Mouse (Mus musculus): ENCODE results near the gene Shroom1. TPM values are rescaled to one million over a fixed set of nuclear protein-coding genes. Genes with fewer than 3 reads are reported as not detected.
A peak's percentile ranks its signal among the peaks of the same experiment; 100 is the strongest.

Gene Shroom1
- polyA plus RNA-seq, 1 experiment from 2014 or later, result 4.1 TPM

GRCm38 (mm10) chr11:53452396-53452795 lies 4.6 kb upstream of the Shroom1 start:
- H3K9ac ChIP-seq (ENCODE audit: low read depth, low read length), result no peak overlapping the region
- H3K36me3 ChIP-seq (ENCODE audit: control insufficient read depth, insufficient read depth), result no peaks in the 10 kb centered on the region
- WGBS (ENCODE audit: insufficient replicate concordance), result 82% methylated on average over 9 of the region's 9 CpGs
- peaks cover 4% of the 10 kb centered on the region; the same call in 1 of the 2 replicates for H3K4me1 ChIP-seq (ENCODE audit: control insufficient read depth, low read depth, low read length)
- no peak for ATAC-seq (ENCODE audit: low read depth)
- H3K4me2 ChIP-seq (ENCODE audit: low read depth, low read length), result no peak overlapping the region
- H3K9me3 ChIP-seq (replicated peaks; ENCODE audit: control insufficient read depth, low read length), result no peaks in the 10 kb centered on the region
- no peak overlapping the region for H3K4me3 ChIP-seq (ENCODE audit: low read depth, low read length)
- H3K27ac ChIP-seq (ENCODE audit: low read length), result no peak overlapping the region
- peaks cover 22% of the 10 kb centered on the region for H3K27me3 ChIP-seq (ENCODE audit: control insufficient read depth, insufficient read depth, low read depth, low read length)

GRCm38 (mm10) chr11:53453031-53453430 lies 4.0 kb upstream of the Shroom1 start:
- WGBS (ENCODE audit: insufficient replicate concordance), result 58% methylated on average over 5 of the region's 5 CpGs
- Histone ChIP-seq H3K4me2 (ENCODE audit: low read depth, low read length) (no peak overlapping the region), H3K27me3 (ENCODE audit: control insufficient read depth, insufficient read depth, low read depth, low read length) (peaks cover 28% of the 10 kb centered on the region), H3K36me3 (ENCODE audit: control insufficient read depth, insufficient read depth) (no peaks in the 10 kb centered on the region), H3K9me3 (replicated peaks; ENCODE audit: control insufficient read depth, low read length) (no peaks in the 10 kb centered on the region), H3K9ac (ENCODE audit: low read depth, low read length) (no peak overlapping the region), H3K4me3 (ENCODE audit: low read depth, low read length) (no peak overlapping the region), H3K4me1 (ENCODE audit: control insufficient read depth, low read depth, low read length) (peaks cover 4% of the 10 kb centered on the region; the same call in 1 of the 2 replicates), H3K27ac (ENCODE audit: low read length) (no peak overlapping the region)
- no peak for ATAC-seq (ENCODE audit: low read depth)

- Histone ChIP-seq H3K4me3 (ENCODE audit: low read depth, low read length) (peak overlapping the region; percentile 60), H3K9me3 (replicated peaks; ENCODE audit: control insufficient read depth, low read length) (no peaks in the 10 kb centered on the region), H3K27ac (ENCODE audit: low read length) (peak overlapping the region; percentile 52), H3K27me3 (ENCODE audit: control insufficient read depth, insufficient read depth, low read depth, low read length) (peaks cover 43% of the 10 kb centered on the region), H3K36me3 (ENCODE audit: control insufficient read depth, insufficient read depth) (no peaks in the 10 kb centered on the region), H3K9ac (ENCODE audit: low read depth, low read length) (peak overlapping the region; percentile 52), H3K4me1 (ENCODE audit: control insufficient read depth, low read depth, low read length) (peaks cover 9% of the 10 kb centered on the region), H3K4me2 (ENCODE audit: low read depth, low read length) (peak overlapping the region; percentile 60)
- peak; percentile 50 for ATAC-seq (ENCODE audit: low read depth)
- 10% methylated on average over 29 of the region's 29 CpGs for WGBS (ENCODE audit: insufficient replicate concordance)
Observed at GRCm38 (mm10) chr11:53457372-53457954, 458 bp downstream of the Shroom1 start.

DNA sequence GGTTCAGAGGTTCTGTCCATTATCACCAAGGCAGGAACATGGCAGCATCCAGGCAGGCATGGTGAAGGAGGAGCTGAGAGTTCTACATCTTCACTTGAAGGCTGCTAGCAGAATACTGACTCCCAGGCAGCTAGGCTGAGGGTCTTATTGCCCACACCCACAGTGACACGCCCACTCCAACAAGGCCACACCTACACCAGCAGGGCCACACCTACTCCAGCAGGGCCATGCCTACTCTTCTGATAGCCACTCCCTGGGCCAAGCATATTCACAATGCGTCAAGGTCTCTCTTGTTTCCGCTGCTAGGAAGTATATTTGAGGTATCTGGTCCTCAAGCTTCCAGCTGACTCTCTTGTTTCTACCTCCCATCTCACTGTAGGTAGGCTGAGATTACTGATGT lies 2.0 kb downstream of the Shroom1 start:
- Histone ChIP-seq H3K4me1 (ENCODE audit: control insufficient read depth, low read depth, low read length) (peaks cover 15% of the 10 kb centered on the region), H3K27ac (ENCODE audit: low read length) (no peak overlapping the region), H3K36me3 (ENCODE audit: control insufficient read depth, insufficient read depth) (no peaks in the 10 kb centered on the region), H3K9ac (ENCODE audit: low read depth, low read length) (no peak overlapping the region), H3K4me3 (ENCODE audit: low read depth, low read length) (no peak overlapping the region), H3K4me2 (ENCODE audit: low read depth, low read length) (no peak overlapping the region), H3K9me3 (replicated peaks; ENCODE audit: control insufficient read depth, low read length) (no peaks in the 10 kb centered on the region), H3K27me3 (ENCODE audit: control insufficient read depth, insufficient read depth, low read depth, low read length) (peaks cover 58% of the 10 kb centered on the region)
- WGBS (ENCODE audit: insufficient replicate concordance), result 58% methylated on average over 3 of the region's 3 CpGs
- ATAC-seq (ENCODE audit: low read depth), result no peak

DNA sequence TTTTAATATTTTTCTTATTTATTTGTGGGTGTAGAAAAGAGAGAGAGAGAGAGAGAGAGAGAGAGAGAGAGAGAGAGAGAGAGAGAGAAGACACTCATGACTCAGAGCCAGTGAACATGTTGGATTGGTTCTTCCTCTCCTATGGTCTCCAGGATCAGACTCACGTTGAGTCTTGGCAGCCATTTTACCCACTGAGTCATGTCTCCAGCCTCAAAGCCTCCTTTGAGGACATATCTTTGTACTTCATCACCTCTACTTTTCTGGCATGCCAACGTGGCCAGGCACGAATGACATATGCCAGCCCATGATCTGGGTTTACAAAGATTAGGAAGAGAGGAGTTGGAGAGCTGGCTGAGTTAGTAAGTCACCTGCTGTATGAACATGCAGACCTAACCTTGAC lies 3.2 kb downstream of the Shroom1 start:
- Histone ChIP-seq H3K27ac (ENCODE audit: low read length) (no peak overlapping the region), H3K36me3 (ENCODE audit: control insufficient read depth, insufficient read depth) (no peaks in the 10 kb centered on the region), H3K27me3 (ENCODE audit: control insufficient read depth, insufficient read depth, low read depth, low read length) (peaks cover 70% of the 10 kb centered on the region), H3K9me3 (replicated peaks; ENCODE audit: control insufficient read depth, low read length) (no peaks in the 10 kb centered on the region), H3K9ac (ENCODE audit: low read depth, low read length) (no peak overlapping the region), H3K4me2 (ENCODE audit: low read depth, low read length) (no peak overlapping the region), H3K4me1 (ENCODE audit: control insufficient read depth, low read depth, low read length) (peaks cover 15% of the 10 kb centered on the region), H3K4me3 (ENCODE audit: low read depth, low read length) (no peak overlapping the region)
- no peak for ATAC-seq (ENCODE audit: low read depth)
- WGBS (ENCODE audit: insufficient replicate concordance), result 54% methylated on average over 3 of the region's 3 CpGs

- Histone ChIP-seq H3K27ac (ENCODE audit: low read length) (no peak overlapping the region), H3K9me3 (replicated peaks; ENCODE audit: control insufficient read depth, low read length) (no peaks in the 10 kb centered on the region), H3K9ac (ENCODE audit: low read depth, low read length) (no peak overlapping the region), H3K4me1 (ENCODE audit: control insufficient read depth, low read depth, low read length) (peaks cover 16% of the 10 kb centered on the region), H3K4me2 (ENCODE audit: low read depth, low read length) (no peak overlapping the region), H3K4me3 (ENCODE audit: low read depth, low read length) (no peak overlapping the region), H3K27me3 (ENCODE audit: control insufficient read depth, insufficient read depth, low read depth, low read length) (peaks cover 73% of the 10 kb centered on the region), H3K36me3 (ENCODE audit: control insufficient read depth, insufficient read depth) (no peaks in the 10 kb centered on the region)
- WGBS (ENCODE audit: insufficient replicate concordance), result 6% methylated on average over 5 of the region's 5 CpGs
- ATAC-seq (ENCODE audit: low read depth), result peak; percentile 48
Observed at GRCm38 (mm10) chr11:53461727-53462126, 4.7 kb downstream of the Shroom1 start.

DNA sequence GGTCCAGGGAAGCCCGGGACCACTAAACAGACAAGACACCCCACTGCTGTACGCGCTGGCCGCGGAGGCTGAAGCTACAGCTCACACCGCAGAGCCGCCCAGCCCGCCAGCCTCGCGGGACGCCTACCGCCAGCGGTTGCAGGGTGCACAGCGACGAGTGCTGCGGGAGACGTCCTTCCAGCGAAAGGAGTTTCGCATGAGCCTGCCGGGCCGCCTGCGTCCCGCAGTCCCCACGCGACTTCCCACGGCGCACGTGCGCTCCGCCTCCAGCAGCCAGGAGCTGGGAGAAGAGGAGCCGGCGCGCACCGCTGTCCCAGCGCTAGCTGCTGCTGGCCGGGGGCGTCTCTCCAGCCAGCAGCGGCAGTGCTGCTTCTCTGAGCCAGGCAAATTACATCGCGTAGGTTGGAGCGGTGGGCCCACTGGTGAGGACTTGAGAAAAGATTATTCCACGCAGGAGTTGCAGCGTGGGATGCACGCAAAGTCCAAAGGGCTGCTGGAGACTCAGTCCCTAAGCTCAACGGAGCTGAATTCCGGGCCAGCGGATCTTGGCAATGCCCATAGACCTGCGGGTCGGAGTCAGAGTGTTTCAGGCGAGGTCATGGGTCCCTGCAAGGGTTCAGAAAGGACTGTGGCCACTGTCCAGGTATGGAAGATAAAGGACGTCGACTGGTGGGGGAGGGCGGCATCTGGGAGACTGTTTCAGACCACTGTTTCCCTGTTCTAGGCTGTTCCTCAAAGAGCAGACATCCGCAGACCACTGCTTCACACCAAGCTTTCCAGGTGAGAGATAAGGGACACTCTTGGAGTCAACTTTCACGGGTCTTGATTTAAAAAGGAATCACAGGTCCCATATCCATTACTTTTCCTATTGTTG lies 6.8 kb downstream of the Shroom1 start:
- Histone ChIP-seq H3K4me1 (ENCODE audit: control insufficient read depth, low read depth, low read length) (peaks cover 17% of the 10 kb centered on the region), H3K4me2 (ENCODE audit: low read depth, low read length) (peak overlapping the region; percentile 41), H3K4me3 (ENCODE audit: low read depth, low read length) (peak overlapping the region; percentile 32), H3K27ac (ENCODE audit: low read length) (no peak overlapping the region), H3K27me3 (ENCODE audit: control insufficient read depth, insufficient read depth, low read depth, low read length) (peaks cover 55% of the 10 kb centered on the region), H3K9ac (ENCODE audit: low read depth, low read length) (no peak overlapping the region), H3K36me3 (ENCODE audit: control insufficient read depth, insufficient read depth) (no peaks in the 10 kb centered on the region), H3K9me3 (replicated peaks; ENCODE audit: control insufficient read depth, low read length) (no peaks in the 10 kb centered on the region)
- no peak for ATAC-seq (ENCODE audit: low read depth)
- 10% methylated on average over 55 of the region's 55 CpGs for WGBS (ENCODE audit: insufficient replicate concordance)

DNA sequence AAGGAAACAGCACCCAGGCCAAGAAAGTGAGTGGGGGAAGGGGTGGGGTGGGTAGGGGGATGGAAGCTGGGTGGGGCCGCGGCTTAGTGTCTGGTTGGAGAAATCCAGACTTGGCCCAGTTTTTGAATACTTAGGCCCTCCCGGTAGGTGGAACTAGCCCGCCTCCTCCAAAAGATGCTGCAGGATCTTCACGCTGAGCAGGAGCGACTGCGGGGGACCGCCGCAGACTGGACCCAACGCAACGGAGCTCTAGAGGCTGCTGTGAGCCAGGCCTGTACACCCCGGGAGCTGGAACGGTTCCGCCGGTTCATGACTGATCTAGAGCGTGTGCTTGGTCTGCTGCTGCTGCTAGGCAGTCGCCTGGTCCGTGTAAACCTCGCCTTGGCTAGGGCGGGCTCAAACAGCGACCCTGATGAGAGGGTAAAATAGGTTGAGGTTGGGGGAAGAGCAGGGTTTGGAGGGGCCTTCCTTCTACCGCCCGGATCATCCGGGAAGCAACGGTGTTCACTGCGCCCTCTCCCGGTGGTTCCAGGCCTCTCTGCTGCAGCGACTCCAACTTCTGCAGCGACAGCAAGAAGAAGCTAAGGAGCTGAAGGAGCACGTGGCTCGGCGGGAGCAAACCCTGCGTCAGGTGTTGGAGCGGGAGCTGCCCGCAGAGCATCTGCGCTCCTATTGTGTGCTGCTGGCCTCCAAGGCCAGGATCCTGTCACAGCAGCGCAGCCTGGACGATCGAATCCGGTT lies 9.4 kb downstream of the Shroom1 start:
- H3K27me3 ChIP-seq (ENCODE audit: control insufficient read depth, insufficient read depth, low read depth, low read length), result peaks cover 73% of the 10 kb centered on the region
- H3K27ac ChIP-seq (ENCODE audit: low read length), result no peak overlapping the region
- peak overlapping the region; percentile 48; the same call in 1 of the 2 replicates for H3K4me2 ChIP-seq (ENCODE audit: low read depth, low read length)
- H3K9ac ChIP-seq (ENCODE audit: low read depth, low read length), result 0 out of 2 replicates have a peak overlapping the region, but pooled peaks have one; percentile 28
- ATAC-seq (ENCODE audit: low read depth), result no peak
- 14% methylated on average over 40 of the region's 40 CpGs for WGBS (ENCODE audit: insufficient replicate concordance)
- no peaks in the 10 kb centered on the region for H3K9me3 ChIP-seq (replicated peaks; ENCODE audit: control insufficient read depth, low read length)
- no peaks in the 10 kb centered on the region for H3K36me3 ChIP-seq (ENCODE audit: control insufficient read depth, insufficient read depth)
- 0 out of 2 replicates have a peak overlapping the region, but pooled peaks have one; percentile 21 for H3K4me3 ChIP-seq (ENCODE audit: low read depth, low read length)
- H3K4me1 ChIP-seq (ENCODE audit: control insufficient read depth, low read depth, low read length), result peaks cover 21% of the 10 kb centered on the region
